Mouse (Mus musculus) forebrain, embryonic 12.5 days (tissue): ENCODE data around the gene Ranbp17. TPM values are rescaled to one million over a fixed set of nuclear protein-coding genes. Genes with fewer than 3 reads are reported as not detected.
A peak's percentile ranks its signal among the peaks of the same experiment; 100 is the strongest.

Experiments used
- ATAC-seq: fragments of 200-750 bp; cut with Nextera tagmentation; 2 replicates; pipeline ENCODE4 v1.8.0; 2017; ENCODE audit warnings: moderate TSS enrichment; ENCODE audit not compliant: low FRiP score
- H3K27ac ChIP-seq: fragments of 300-500 bp; sonication (generic); 2 replicates; pipeline ENCODE4 v1.5.1; 2016; ENCODE audit warnings: mild to moderate bottlenecking
- H3K27me3 ChIP-seq: fragments of 300-500 bp; sonication (generic); 2 replicates; pipeline ENCODE4 v1.6.1; 2016; ENCODE audit warnings: mild to moderate bottlenecking
- H3K36me3 ChIP-seq: fragments of 300-500 bp; sonication (generic); replicated peaks from 2 replicates; pipeline ENCODE4 v1.6.1; 2016; ENCODE audit warnings: mild to moderate bottlenecking
- H3K4me1 ChIP-seq: fragments of 300-500 bp; sonication (generic); 2 replicates; pipeline ENCODE4 v1.6.1; 2016
- H3K4me2 ChIP-seq: fragments of 300-500 bp; sonication (generic); 2 replicates; pipeline ENCODE4 v1.6.1; 2016; ENCODE audit warnings: mild to moderate bottlenecking, moderate library complexity
- H3K4me3 ChIP-seq: fragments of 300-500 bp; sonication (generic); replicated peaks from 2 replicates; pipeline ENCODE4 v1.5.1; 2016; ENCODE audit warnings: mild to moderate bottlenecking
- H3K9ac ChIP-seq: fragments of 300-500 bp; sonication (generic); 2 replicates; pipeline ENCODE4 v1.6.1; 2016; ENCODE audit warnings: mild to moderate bottlenecking
- H3K9me3 ChIP-seq: fragments of 300-500 bp; sonication (generic); 2 replicates; pipeline ENCODE4 v1.6.1; 2016
- WGBS: fragments of 180-500 bp; shearing (Covaris S2); methylation state at CpG from one replicate; pipeline ENCODE4 v1.1.7; 2016; 5-methylcytosine and 5-hydroxymethylcytosine counted together
- polyA plus RNA-seq: library from polyadenylated mRNA; unstranded; fragments of >200 nt; fragmentation: Nextera tagmentation; extraction: Ambion mirVana; gene quantifications from 2 replicates; pipeline ENCODE4 v1.2.1, GENCODE M21; 2016

Gene Ranbp17
- 12.7 and 13.0 TPM in 2 replicates for polyA plus RNA-seq

DNA sequence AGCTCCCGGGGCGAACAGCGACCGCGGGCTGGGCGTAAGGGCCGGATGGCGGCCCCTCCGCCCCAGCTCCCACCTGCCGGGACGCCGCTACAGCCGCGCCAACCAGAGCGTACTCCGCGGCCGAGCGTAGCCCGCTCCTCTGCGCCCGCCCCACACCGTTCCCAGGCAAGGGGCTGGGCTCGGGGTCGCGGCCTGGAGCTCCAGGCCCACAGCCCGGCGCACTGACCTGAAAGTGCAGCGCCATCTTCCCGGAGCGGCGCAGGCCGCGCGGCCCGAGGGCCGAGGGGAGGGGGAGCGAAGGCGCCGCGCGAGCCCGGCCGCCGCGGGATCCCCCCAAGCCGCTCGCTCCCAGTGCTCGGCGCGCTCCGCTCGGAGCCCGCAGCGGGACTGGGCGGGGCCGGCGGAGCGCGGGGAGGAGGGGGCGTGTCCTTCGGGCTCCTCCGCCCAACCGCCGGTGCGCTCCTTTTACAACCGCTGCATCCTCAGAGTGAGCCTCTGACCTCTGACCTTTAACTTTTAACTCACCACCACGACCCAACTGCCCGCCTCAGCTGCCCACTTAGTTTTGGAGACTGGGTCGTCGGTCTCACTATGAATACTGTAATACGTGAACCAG, at the start of gene Ranbp17:
Ranbp17 (minus strand) TSS at position 371 of the 616 bp plus-strand sequence.
- peak within 1 kb of the TSS; percentile 90 for H3K4me3 ChIP-seq

GRCm38 (mm10) chr11:33554123-33554522, 40.6 kb upstream of the Ranbp17 start:
- H3K27me3 ChIP-seq = no peaks in the 10 kb centered on the region
- H3K9me3 ChIP-seq = no peaks in the 10 kb centered on the region
- H3K4me3 ChIP-seq = no peak overlapping the region
- H3K27ac ChIP-seq = no peak overlapping the region
- 81% methylated on average over 8 of the region's 8 CpGs for WGBS
- H3K4me1 ChIP-seq = no peaks in the 10 kb centered on the region
- no peak for ATAC-seq
- H3K9ac ChIP-seq = no peak overlapping the region
- no peaks in the 10 kb centered on the region for H3K36me3 ChIP-seq
- no peak overlapping the region for H3K4me2 ChIP-seq

More for the DNA sequence above, at the start of gene Ranbp17:
- peaks cover 7% of the 10 kb centered on the region; the same call in 1 of the 2 replicates for H3K4me1 ChIP-seq
- H3K9me3 ChIP-seq = no peaks in the 10 kb centered on the region
- WGBS = 1% methylated on average over 51 of the region's 72 CpGs
- H3K9ac ChIP-seq = peak within 1 kb of the TSS; percentile 87
- no peaks in the 10 kb centered on the region for H3K27me3 ChIP-seq
- peak; percentile 93 for ATAC-seq
- H3K4me2 ChIP-seq = peak within 1 kb of the TSS; percentile 59
- H3K36me3 ChIP-seq = no peaks in the 10 kb centered on the region
- H3K27ac ChIP-seq = peak within 1 kb of the TSS; percentile 92

DNA sequence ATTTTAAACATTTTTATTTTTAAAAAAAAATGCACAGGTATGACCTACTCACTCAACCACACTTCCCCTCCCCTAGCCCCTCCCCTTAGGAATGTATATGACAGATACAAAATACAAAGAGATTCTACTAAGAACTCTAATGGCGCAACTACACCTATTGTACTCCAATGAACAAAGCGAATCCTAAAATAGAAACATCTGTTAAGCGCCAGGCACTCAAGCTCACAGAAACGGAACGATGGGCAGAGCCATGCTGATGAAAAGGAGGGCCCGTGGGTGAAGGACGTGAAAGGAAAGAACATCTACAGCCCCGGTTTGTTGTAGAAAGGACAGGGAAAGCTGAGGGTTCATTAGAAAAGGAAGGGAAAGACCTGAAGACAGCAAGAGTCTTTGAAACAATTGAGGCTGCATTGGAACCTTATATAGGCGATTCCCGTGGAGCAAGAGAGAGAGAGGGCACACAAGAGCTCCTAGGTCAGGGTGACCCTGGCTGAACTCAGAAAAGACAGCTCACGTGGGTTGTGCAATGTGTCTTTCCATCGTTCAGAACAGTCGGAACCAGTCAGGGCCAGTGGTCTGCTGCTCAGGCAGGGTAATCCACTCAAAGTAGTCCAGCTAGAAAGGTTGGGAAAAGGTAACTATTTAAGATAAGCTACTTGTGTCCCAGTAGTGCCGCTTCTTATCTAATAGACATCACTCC, 37.5 kb upstream of the Ranbp17 start:
- Histone ChIP-seq H3K4me2 (no peak overlapping the region), H3K9ac (no peak overlapping the region), H3K4me1 (no peaks in the 10 kb centered on the region), H3K27ac (no peak overlapping the region), H3K27me3 (no peaks in the 10 kb centered on the region), H3K36me3 (no peaks in the 10 kb centered on the region), H3K9me3 (no peaks in the 10 kb centered on the region), H3K4me3 (no peak overlapping the region)
- no peak for ATAC-seq
- 81% methylated on average over 14 of the region's 14 CpGs for WGBS

DNA sequence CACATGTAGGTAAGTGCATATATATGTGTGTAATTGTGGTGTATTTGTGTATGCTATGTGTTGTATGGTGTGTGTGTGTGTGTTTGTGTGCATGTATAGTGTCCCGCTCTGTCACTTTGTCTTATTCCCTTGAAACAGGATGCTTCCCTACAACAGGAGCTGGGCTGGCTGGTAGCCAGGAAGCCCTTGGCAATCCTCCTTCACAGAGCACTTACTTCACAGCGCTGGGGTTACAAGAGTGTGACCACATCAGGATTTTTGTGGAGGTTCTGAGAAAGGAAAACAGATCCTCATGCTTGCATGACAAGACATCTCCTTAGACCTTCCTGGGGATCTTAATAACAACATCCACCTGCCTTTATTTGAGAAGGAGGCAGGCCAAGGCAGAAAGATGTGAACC, 33.8 kb upstream of the Ranbp17 start:
- 79% methylated on average over 2 of the region's 2 CpGs for WGBS
- H3K27me3 ChIP-seq = no peaks in the 10 kb centered on the region
- H3K27ac ChIP-seq = no peak overlapping the region
- H3K4me1 ChIP-seq = no peaks in the 10 kb centered on the region
- H3K9ac ChIP-seq = no peak overlapping the region
- H3K4me2 ChIP-seq = no peak overlapping the region
- no peaks in the 10 kb centered on the region for H3K9me3 ChIP-seq
- ATAC-seq = no peak
- no peak overlapping the region for H3K4me3 ChIP-seq
- H3K36me3 ChIP-seq = no peaks in the 10 kb centered on the region

GRCm38 (mm10) chr11:33544945-33545344, 31.4 kb upstream of the Ranbp17 start:
- ATAC-seq = no peak
- 95% methylated on average over 2 of the region's 2 CpGs for WGBS
- H3K9ac ChIP-seq = no peak overlapping the region
- H3K9me3 ChIP-seq = no peaks in the 10 kb centered on the region
- H3K27ac ChIP-seq = no peak overlapping the region
- no peak overlapping the region for H3K4me3 ChIP-seq
- H3K27me3 ChIP-seq = no peaks in the 10 kb centered on the region
- H3K36me3 ChIP-seq = no peaks in the 10 kb centered on the region
- 0 out of 2 replicates have a peak, but pooled peaks cover 6% of the 10 kb centered on the region for H3K4me1 ChIP-seq
- H3K4me2 ChIP-seq = no peak overlapping the region

GRCm38 (mm10) chr11:33544121-33544520, 30.6 kb upstream of the Ranbp17 start:
- no peak for ATAC-seq
- H3K4me2 ChIP-seq = no peak overlapping the region
- H3K9me3 ChIP-seq = no peaks in the 10 kb centered on the region
- WGBS = 71% methylated on average over 11 of the region's 11 CpGs
- H3K4me1 ChIP-seq = 0 out of 2 replicates have a peak, but pooled peaks cover 6% of the 10 kb centered on the region
- H3K4me3 ChIP-seq = no peak overlapping the region
- H3K9ac ChIP-seq = no peak overlapping the region
- H3K36me3 ChIP-seq = no peaks in the 10 kb centered on the region
- H3K27ac ChIP-seq = no peak overlapping the region
- no peaks in the 10 kb centered on the region for H3K27me3 ChIP-seq

GRCm38 (mm10) chr11:33537390-33538125, 24.0 kb upstream of the Ranbp17 start:
- 0 out of 2 replicates have a peak, but pooled peaks cover 6% of the 10 kb centered on the region for H3K4me1 ChIP-seq
- no peak overlapping the region for H3K4me2 ChIP-seq
- H3K9ac ChIP-seq = no peak overlapping the region
- H3K36me3 ChIP-seq = no peaks in the 10 kb centered on the region
- no peak overlapping the region for H3K4me3 ChIP-seq
- no peak overlapping the region for H3K27ac ChIP-seq
- no peaks in the 10 kb centered on the region for H3K27me3 ChIP-seq
- H3K9me3 ChIP-seq = no peaks in the 10 kb centered on the region
- no peak for ATAC-seq
- 31% methylated on average over 5 of the region's 5 CpGs for WGBS

DNA sequence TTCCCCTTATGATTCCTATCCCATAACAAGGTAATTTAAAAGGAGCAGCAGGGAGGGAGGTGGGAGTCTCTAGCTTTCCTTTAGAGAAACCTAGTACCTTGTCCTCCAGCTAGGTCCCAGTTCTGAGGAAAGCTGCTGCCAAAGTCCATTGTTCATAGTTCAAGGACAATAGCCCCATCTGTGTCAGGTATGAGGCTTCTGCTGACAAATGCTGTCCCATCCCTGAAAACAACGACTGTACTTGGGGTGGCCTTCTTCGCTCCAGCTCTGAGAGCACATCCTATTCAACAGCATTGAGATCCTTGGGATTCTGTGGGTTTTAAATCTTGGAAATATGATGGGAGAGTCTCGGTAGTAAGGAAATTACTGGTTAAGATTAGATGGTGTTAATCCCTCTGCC, 23.1 kb upstream of the Ranbp17 start:
- Histone ChIP-seq H3K4me3 (no peak overlapping the region), H3K36me3 (no peaks in the 10 kb centered on the region), H3K9me3 (no peaks in the 10 kb centered on the region), H3K4me1 (0 out of 2 replicates have a peak, but pooled peaks cover 6% of the 10 kb centered on the region), H3K27me3 (no peaks in the 10 kb centered on the region), H3K4me2 (no peak overlapping the region), H3K27ac (no peak overlapping the region), H3K9ac (no peak overlapping the region)
- no peak for ATAC-seq
- 85% methylated on average over 3 of the region's 3 CpGs for WGBS

- Histone ChIP-seq H3K36me3 (no peaks in the 10 kb centered on the region), H3K4me3 (no peak overlapping the region), H3K27me3 (no peaks in the 10 kb centered on the region), H3K27ac (no peak overlapping the region), H3K9ac (no peak overlapping the region), H3K4me1 (no peaks in the 10 kb centered on the region), H3K4me2 (no peak overlapping the region), H3K9me3 (no peaks in the 10 kb centered on the region)
- no peak for ATAC-seq
- 91% methylated on average over 4 of the region's 4 CpGs for WGBS
Measured at GRCm38 (mm10) chr11:33534541-33534940, 21.0 kb upstream of the Ranbp17 start.

DNA sequence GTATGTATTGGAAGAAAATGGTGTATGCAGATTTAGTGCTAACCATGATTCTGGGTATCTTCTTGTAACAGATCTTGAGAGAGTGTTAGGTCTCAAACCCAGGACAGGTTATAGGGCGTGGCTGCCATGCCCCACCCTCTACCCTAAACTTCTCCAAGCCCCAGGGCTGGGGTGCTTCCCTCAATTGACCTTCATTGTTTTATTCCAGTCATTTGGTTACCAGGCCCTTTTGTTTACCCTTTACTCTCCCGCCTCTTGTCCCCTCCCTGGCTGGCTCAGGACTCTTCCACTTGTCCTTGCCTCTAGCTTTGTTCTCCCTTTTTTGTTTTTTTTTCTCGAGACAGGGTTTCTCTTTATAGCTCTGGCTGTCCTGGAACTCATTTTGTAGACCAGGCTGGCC, 20.0 kb upstream of the Ranbp17 start:
- no peak for ATAC-seq
- WGBS = 65% methylated on average over 3 of the region's 3 CpGs
- H3K4me1 ChIP-seq = no peaks in the 10 kb centered on the region

DNA sequence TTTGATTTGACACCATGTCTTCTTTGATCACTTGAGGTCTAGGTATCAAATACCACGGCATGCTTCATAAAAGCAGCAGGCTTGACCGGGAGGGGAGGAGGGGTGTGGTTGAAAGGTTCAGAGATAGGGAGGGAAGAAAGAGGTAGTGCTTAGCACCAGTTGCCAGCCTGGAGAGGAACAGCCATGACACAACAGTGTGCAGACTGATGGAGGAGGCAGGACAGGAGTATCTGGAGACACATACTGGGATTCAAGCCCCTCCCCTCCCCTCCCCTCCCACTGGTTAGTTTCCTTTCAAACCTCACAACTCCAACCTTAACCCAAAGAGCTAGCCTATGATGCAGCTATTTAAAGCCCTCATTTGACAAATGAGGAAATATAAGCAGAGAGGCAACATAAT, 16.0 kb upstream of the Ranbp17 start:
- H3K4me1 ChIP-seq = no peaks in the 10 kb centered on the region
- no peak overlapping the region for H3K4me3 ChIP-seq
- H3K9ac ChIP-seq = no peak overlapping the region
- 77% methylated on average over 2 of the region's 2 CpGs for WGBS
- H3K9me3 ChIP-seq = no peaks in the 10 kb centered on the region
- H3K27ac ChIP-seq = no peak overlapping the region
- no peak for ATAC-seq
- H3K4me2 ChIP-seq = no peak overlapping the region
- H3K27me3 ChIP-seq = no peaks in the 10 kb centered on the region
- H3K36me3 ChIP-seq = no peaks in the 10 kb centered on the region

More for the DNA sequence above, 20.0 kb upstream of the Ranbp17 start:
- Histone ChIP-seq H3K27ac (no peak overlapping the region), H3K9ac (no peak overlapping the region), H3K36me3 (no peaks in the 10 kb centered on the region), H3K4me2 (no peak overlapping the region), H3K4me3 (no peak overlapping the region), H3K27me3 (no peaks in the 10 kb centered on the region), H3K9me3 (no peaks in the 10 kb centered on the region)

DNA sequence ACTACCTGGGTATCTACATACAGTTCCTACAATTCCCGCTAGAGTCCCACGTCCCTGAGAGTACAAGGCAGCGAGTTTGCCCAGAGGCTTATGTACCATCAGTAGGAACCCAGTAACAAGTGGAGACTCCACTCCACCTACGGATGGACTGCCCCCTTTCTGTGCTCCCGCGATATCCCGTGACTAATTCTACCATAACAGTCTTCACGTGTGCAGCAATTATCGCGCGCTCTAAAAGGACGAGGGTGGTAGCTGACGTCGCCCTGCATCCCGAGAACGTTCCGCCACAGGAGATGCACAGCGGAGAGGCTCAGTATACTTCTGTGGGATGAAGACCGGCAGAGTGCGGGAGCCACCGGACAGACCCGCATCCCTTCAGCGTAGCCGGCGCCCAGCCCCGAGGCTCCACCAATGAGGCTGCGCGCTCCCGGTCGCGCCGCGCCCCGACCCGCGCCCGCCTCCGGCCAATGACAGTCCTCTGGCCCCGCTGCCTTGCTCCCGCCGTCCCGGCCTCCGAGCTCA, 631 bp downstream of the Ranbp17 start:
- H3K27me3 ChIP-seq = no peaks in the 10 kb centered on the region
- peak overlapping the region; percentile 87 for H3K9ac ChIP-seq
- ATAC-seq = peak; percentile 91
- no peaks in the 10 kb centered on the region for H3K36me3 ChIP-seq
- under 1% methylated on average over 43 of the region's 43 CpGs for WGBS
- H3K4me2 ChIP-seq = peak overlapping the region; percentile 59
- H3K9me3 ChIP-seq = no peaks in the 10 kb centered on the region
- peaks cover 7% of the 10 kb centered on the region; the same call in 1 of the 2 replicates for H3K4me1 ChIP-seq
- H3K27ac ChIP-seq = peak overlapping the region; percentile 92
- peak overlapping the region; percentile 90 for H3K4me3 ChIP-seq
